In the genomic region with DNA sequence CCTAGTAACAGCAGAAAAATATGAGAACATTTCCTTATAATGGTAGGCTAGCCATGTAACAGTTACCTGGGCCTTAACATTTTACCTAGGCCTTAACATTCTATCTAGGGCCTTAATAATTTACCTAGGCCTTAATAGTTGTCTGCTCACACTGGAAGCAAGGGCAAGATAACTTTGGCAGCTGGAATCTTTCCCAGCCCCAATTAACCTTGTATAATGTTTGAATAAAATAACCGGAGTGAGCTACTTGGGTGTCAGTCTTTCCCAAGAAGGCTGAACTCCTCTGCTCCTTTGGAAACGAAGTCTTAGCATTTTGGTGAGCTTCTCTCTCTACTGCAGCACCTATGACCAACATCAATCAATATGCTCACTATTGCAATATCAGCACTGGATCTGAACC, we compare ENCODE assay signal across 19 mouse cellular contexts. TPM values are rescaled to one million over a fixed set of nuclear protein-coding genes. Genes with fewer than 3 reads are reported as not detected.
"Had no signal": no experiment of that assay in that cellular context is flagged by ENCODE, and none has a peak within 500 bp of the region (broad histone marks: within the 10 kb centered on the region; RNA-seq: fewer than 3 reads in every experiment).

No protein-coding gene starts in this region.

- H3K27ac ChIP-seq: kidney, postnatal 0 days; left cerebral cortex, adult 2 months; liver, embryonic 13.5 days had no signal

- H3K4me2 ChIP-seq: liver, embryonic 13.5 days; midbrain, embryonic 11.5 days had no signal

- H3K9ac ChIP-seq: liver, embryonic 13.5 days had no signal

- H3K4me1 ChIP-seq: liver, embryonic 13.5 days had no signal

- H3K36me3 ChIP-seq: liver, embryonic 13.5 days had no signal

- H3K4me3 ChIP-seq: left cerebral cortex, adult 2 months; liver, embryonic 13.5 days had no signal

- DNase-seq: layer of hippocampus, postnatal 36 days; liver, embryonic 13.5 days; lung, adult 2 months; lung, postnatal 14 days; lung, postnatal 4 days; midbrain, embryonic 14.5 days; thymus, adult 18-20 months; thymus, postnatal 36 days had no signal

RNA-seq across cellular contexts. Expression of gene Apol6, which starts 46.5 kb away (rescaled TPM):
- total RNA-seq: layer of hippocampus, postnatal 36 days; megakaryocyte progenitor cell, adult 5-6 weeks; megakaryocyte-erythroid progenitor cell, adult 5-6 weeks had no signal
- polyA plus RNA-seq: limb, embryonic 11.5 days; liver, adult 2 months; midbrain, embryonic 11.5 days; midbrain, embryonic 14.5 days; neural tube, embryonic 11.5 days had no signal

RNA-seq across cellular contexts. Expression of gene Mb, which starts 52.4 kb away (rescaled TPM):
- total RNA-seq: left cerebral cortex, postnatal 10 days; left cerebral cortex, postnatal 36 days; megakaryocyte progenitor cell, adult 5-6 weeks; megakaryocyte-erythroid progenitor cell, adult 5-6 weeks had no signal
- polyA plus RNA-seq: liver, adult 2 months; midbrain, embryonic 11.5 days; small intestine, adult 2 months had no signal
